Mouse (Mus musculus) G1E (cell line): ENCODE measurements around the gene Rcan2.

Source experiments
- CTCF ChIP-seq: IDR thresholded peaks from 2 replicates; pipeline ENCODE4 v1.5.1; 2012; ENCODE audit warnings: low read depth, low read length, inconsistent platforms, mixed read lengths
- GATA1 ChIP-seq: IDR thresholded peaks from 2 replicates; pipeline ENCODE4 v1.6.1; 2012; ENCODE audit warnings: borderline replicate concordance, low read length, inconsistent platforms, mixed read lengths
- GATA2 ChIP-seq: IDR thresholded peaks from 2 replicates; pipeline ENCODE4 v1.6.1; 2012; ENCODE audit warnings: low read depth, low read length, inconsistent platforms, borderline replicate concordance

DNA sequence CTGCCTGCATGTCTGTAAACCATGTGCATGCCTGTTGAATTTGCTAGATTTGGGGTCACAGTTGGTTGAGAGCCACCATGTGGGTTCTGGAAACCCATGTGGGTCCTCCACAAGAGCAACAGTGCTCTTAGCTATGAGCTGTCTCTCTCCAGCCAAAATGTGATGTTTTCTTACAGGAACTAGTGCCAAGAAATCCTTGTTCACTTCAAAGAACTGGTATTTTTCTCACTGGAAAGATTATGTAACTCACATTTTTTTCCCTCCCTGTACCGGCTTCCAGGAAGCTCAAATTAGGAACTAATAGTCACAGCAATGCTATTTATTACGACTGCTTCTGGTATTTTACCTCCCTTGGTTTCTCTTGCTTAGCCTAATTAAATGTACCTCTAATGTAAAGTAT lies 45.6 kb downstream of the Rcan2 start:
- TF ChIP-seq CTCF, result no peak
- TF ChIP-seq GATA1, result no peak
- TF ChIP-seq GATA2, result no peak
